Mouse (Mus musculus) G1E (cell line): Measurements from ENCODE around the gene Gm17374. TPM values are rescaled to one million over a fixed set of nuclear protein-coding genes. Genes with fewer than 3 reads are reported as not detected.
"Not testable (repeated sequence)": the region's sequence is repeated elsewhere in the genome, so short reads cannot be mapped to it uniquely, and the experiment has no call there.

Experiments used
- ATAC-seq: 2 replicates; pipeline ENCODE4 v1.8.0; 2016; ENCODE audit warnings: mild to moderate bottlenecking; ENCODE audit not compliant: insufficient number of reproducible peaks, poor library complexity, low FRiP score, severe bottlenecking; ENCODE audit errors: extremely low read depth
- DNase-seq: peaks from one replicate; pipeline ENCODE4 v3.0.0; 2012; ENCODE audit warnings: low spot score
- H3K27me3 ChIP-seq: 2 replicates; pipeline ENCODE4 v1.6.1; 2012; ENCODE audit warnings: mild to moderate bottlenecking, low read length, inconsistent platforms; ENCODE audit not compliant: insufficient read depth
- H3K36me3 ChIP-seq: replicated peaks from 2 replicates; pipeline ENCODE3; 2012; ENCODE audit warnings: mild to moderate bottlenecking, inconsistent platforms
- H3K4me1 ChIP-seq: 2 replicates; pipeline ENCODE4 v1.6.1; 2012; ENCODE audit warnings: low read depth, low read length, inconsistent platforms, mixed read lengths; ENCODE audit not compliant: insufficient read depth
- H3K4me3 ChIP-seq: 2 replicates; pipeline ENCODE4 v1.5.1; 2012; ENCODE audit warnings: low read depth, mild to moderate bottlenecking, inconsistent platforms, low read length, moderate library complexity, mixed read lengths
- H3K9me3 ChIP-seq: replicated peaks from 2 replicates; pipeline ENCODE4 v1.6.1; 2012; ENCODE audit warnings: inconsistent platforms
- CTCF ChIP-seq: IDR thresholded peaks from 2 replicates; pipeline ENCODE4 v1.5.1; 2012; ENCODE audit warnings: low read depth, low read length, inconsistent platforms, mixed read lengths
- GATA1 ChIP-seq: IDR thresholded peaks from 2 replicates; pipeline ENCODE4 v1.6.1; 2012; ENCODE audit warnings: borderline replicate concordance, low read length, inconsistent platforms, mixed read lengths
- GATA2 ChIP-seq: IDR thresholded peaks from 2 replicates; pipeline ENCODE4 v1.6.1; 2012; ENCODE audit warnings: low read depth, low read length, inconsistent platforms, borderline replicate concordance
- POLR2AphosphoS5 ChIP-seq: IDR thresholded peaks from 2 replicates; pipeline ENCODE4 v1.6.1; 2012; ENCODE audit warnings: low read depth, low read length, inconsistent platforms; ENCODE audit not compliant: insufficient replicate concordance
- TAL1 ChIP-seq: conservative IDR thresholded peaks from 2 replicates; pipeline ENCODE4 v1.6.1; 2012; ENCODE audit warnings: low read depth, low read length, inconsistent platforms, mixed read lengths
- polyA plus RNA-seq: library from polyadenylated mRNA; stranded (reverse); fragments of >175 nt; gene quantifications from 2 replicates; pipeline ENCODE4 v1.2.3, GENCODE M21; 2012
- total RNA-seq, 2 experiments: library from RNA; stranded (forward) in 1 of 2; stranded (reverse) in 1 of 2; fragments of 200-1000 nt in 1 of 2; fragments of >200 nt in 1 of 2; fragmentation: Nextera tagmentation in 1 of 2; gene quantifications; 2 replicates each; pipeline ENCODE4 v1.2.3; 2014 to 2017

Gm17374 gene
- total and polyA plus RNA-seq, 3 experiments: not detected

- DNase-seq (peak; percentile 30), ATAC-seq (peak; percentile 97)
Measured at GRCm38 (mm10) chr2:140163351-140163854, 11.6 kb downstream of the Gm17374 start.

GRCm38 (mm10) chr2:140169057-140169456 is 17.2 kb downstream of the Gm17374 start:
- no peak for TF ChIP-seq CTCF
- TF ChIP-seq TAL1: no peak
- no peak for TF ChIP-seq GATA1
- no peak for TF ChIP-seq GATA2
- no peak for TF ChIP-seq POLR2AphosphoS5
- no peak for ATAC-seq
- Histone ChIP-seq H3K4me1 (peaks cover 47% of the 10 kb centered on the region), H3K4me3 (peak overlapping the region; percentile 84; the same call in 1 of the 2 replicates), H3K9me3 (no peaks in the 10 kb centered on the region), H3K36me3 (peaks cover 30% of the 10 kb centered on the region), H3K27me3 (no peaks in the 10 kb centered on the region)
- no peak for DNase-seq

More at GRCm38 (mm10) chr2:140163351-140163854, 11.6 kb downstream of the Gm17374 start:
- Histone ChIP-seq H3K4me3 (peak overlapping the region; percentile 59; the same call in 1 of the 2 replicates), H3K27me3 (no peaks in the 10 kb centered on the region), H3K36me3 (peaks cover 45% of the 10 kb centered on the region), H3K9me3 (no peaks in the 10 kb centered on the region), H3K4me1 (peaks cover 50% of the 10 kb centered on the region)
- TF ChIP-seq GATA2 (peak; percentile 60; the same call in 1 of the 2 replicates), TAL1 (peak; percentile 97), POLR2AphosphoS5 (no peak), GATA1 (no peak), CTCF (no peak)

GRCm38 (mm10) chr2:140170127-140170802 is 18.4 kb downstream of the Gm17374 start, which contains the start of the genes Esf1 and Ndufaf5:
TSS of gene Esf1 (minus strand) at chr2:140170564.
TSS of gene Ndufaf5 (plus strand) at chr2:140170649.
- Histone ChIP-seq H3K9me3 (no peaks in the 10 kb centered on the region), H3K4me1 (peaks cover 36% of the 10 kb centered on the region), H3K36me3 (peaks cover 25% of the 10 kb centered on the region), H3K4me3 (peak within 1 kb of the TSS; percentile 84), H3K27me3 (no peaks in the 10 kb centered on the region)
- ATAC-seq: peak; percentile 92
- peak; percentile 77 for DNase-seq
- TF ChIP-seq CTCF: no peak
- TF ChIP-seq GATA1: no peak
- no peak for TF ChIP-seq TAL1
- no peak for TF ChIP-seq POLR2AphosphoS5
- no peak for TF ChIP-seq GATA2

GRCm38 (mm10) chr2:140170803-140171553 is 19.1 kb downstream of the Gm17374 start:
- TF ChIP-seq TAL1 (no peak), GATA2 (no peak), GATA1 (no peak), POLR2AphosphoS5 (no peak), CTCF (no peak)
- Histone ChIP-seq H3K36me3 (peaks cover 25% of the 10 kb centered on the region), H3K4me1 (peaks cover 34% of the 10 kb centered on the region), H3K27me3 (no peaks in the 10 kb centered on the region), H3K9me3 (no peaks in the 10 kb centered on the region), H3K4me3 (peak overlapping the region; percentile 84)
- DNase-seq (peak; percentile 39), ATAC-seq (peak; percentile 47; the same call in 1 of the 2 replicates)

GRCm38 (mm10) chr2:140185685-140186210 is 33.9 kb downstream of the Gm17374 start:
- H3K4me3 ChIP-seq, DNase-seq, H3K4me1 ChIP-seq, ATAC-seq, H3K9me3 ChIP-seq, H3K27me3 ChIP-seq: not testable (repeated sequence)
- H3K36me3 ChIP-seq: peaks cover 45% of the 10 kb centered on the region

GRCm38 (mm10) chr2:140200713-140201112 is 48.9 kb downstream of the Gm17374 start:
- H3K4me3 ChIP-seq: no peak overlapping the region
- TF ChIP-seq CTCF: no peak
- no peak for TF ChIP-seq GATA2
- no peak for TF ChIP-seq TAL1
- TF ChIP-seq GATA1: no peak
- ATAC-seq (no peak), DNase-seq (no peak)
- peaks cover 68% of the 10 kb centered on the region for H3K36me3 ChIP-seq
- H3K9me3 ChIP-seq: no peaks in the 10 kb centered on the region
- H3K27me3 ChIP-seq: no peaks in the 10 kb centered on the region
- peaks cover 3% of the 10 kb centered on the region; the same call in 1 of the 2 replicates for H3K4me1 ChIP-seq
